In genomic region chr11:102309821-102310617, GRCm38 (mm10) we compare ENCODE assay signal across 7 mouse cellular contexts. TPM values are rescaled to one million over a fixed set of nuclear protein-coding genes. Genes with fewer than 3 reads are reported as not detected.
DNase-seq lines count a peak whose midpoint lies in the region; ATAC-seq and TF ChIP-seq lines count a peak whose summit lies in the region.

No protein-coding gene starts in this region.

- H3K9ac ChIP-seq in embryonic facial prominence, embryonic 13.5 days, result peak overlapping the region; percentile 63; the same call in 1 of the 2 replicates
- peak overlapping the region; percentile 30; the same call in 1 of the 2 replicates for H3K9ac ChIP-seq in neural tube, embryonic 12.5 days

- no peak for DNase-seq in layer of hippocampus, adult 2 months (ENCODE audit: low spot score in 2 of 2)
- DNase-seq in layer of hippocampus, postnatal 36 days, result no peak
- peak; percentile 52 for DNase-seq in induced T-regulatory cell, adult 2 months (ENCODE audit: low read depth)
- no peak for DNase-seq in right cerebral cortex, postnatal 25 days
- no peak for DNase-seq in spleen, adult 12 weeks (ENCODE audit: low spot score)

- ATAC-seq in embryonic facial prominence, embryonic 13.5 days (ENCODE audit: insufficient number of reproducible peaks, insufficient read depth, low FRiP score, low TSS enrichment, low read depth), result no peak
- peak; percentile 22; the same call in 1 of the 2 replicates for ATAC-seq in neural tube, embryonic 12.5 days (ENCODE audit: low FRiP score, low read depth)

- peak overlapping the region; percentile 63 for H3K4me2 ChIP-seq in embryonic facial prominence, embryonic 13.5 days
- H3K4me2 ChIP-seq in neural tube, embryonic 12.5 days (replicated peaks), result peak overlapping the region; percentile 58

- H3K27ac ChIP-seq in layer of hippocampus, adult 2 months, result peak overlapping the region; percentile 72
- H3K27ac ChIP-seq in embryonic facial prominence, embryonic 13.5 days, result peak overlapping the region; percentile 81
- H3K27ac ChIP-seq in neural tube, embryonic 12.5 days, result peak overlapping the region; percentile 26; the same call in 1 of the 2 replicates

- no peak for TF ChIP-seq CTCF in layer of hippocampus, adult 2 months (conservative IDR thresholded peaks at IDR 0.05)

- no peak overlapping the region for H3K4me3 ChIP-seq in layer of hippocampus, adult 2 months
- H3K4me3 ChIP-seq in embryonic facial prominence, embryonic 13.5 days, result peak overlapping the region; percentile 43
- H3K4me3 ChIP-seq in neural tube, embryonic 12.5 days, result peak overlapping the region; percentile 15; the same call in 1 of the 2 replicates

- peaks cover 82% of the 10 kb centered on the region for H3K36me3 ChIP-seq in embryonic facial prominence, embryonic 13.5 days
- peaks cover 86% of the 10 kb centered on the region for H3K36me3 ChIP-seq in neural tube, embryonic 12.5 days

- H3K4me1 ChIP-seq in embryonic facial prominence, embryonic 13.5 days, result peaks cover 33% of the 10 kb centered on the region
- H3K4me1 ChIP-seq in neural tube, embryonic 12.5 days, result peaks cover 22% of the 10 kb centered on the region

- no peaks in the 10 kb centered on the region for H3K27me3 ChIP-seq in embryonic facial prominence, embryonic 13.5 days
- no peaks in the 10 kb centered on the region for H3K27me3 ChIP-seq in neural tube, embryonic 12.5 days (replicated peaks)

- no peaks in the 10 kb centered on the region for H3K9me3 ChIP-seq in embryonic facial prominence, embryonic 13.5 days
- no peaks in the 10 kb centered on the region for H3K9me3 ChIP-seq in neural tube, embryonic 12.5 days

- WGBS in embryonic facial prominence, embryonic 13.5 days, result 84% methylated on average over 22 of the region's 22 CpGs
- WGBS in neural tube, embryonic 12.5 days, result 87% methylated on average over 22 of the region's 22 CpGs

RNA-seq across cellular contexts. Expression of gene Ubtf, which starts 9.5 kb away (rescaled TPM):
- 100 to 1,000 TPM; 122 to 138 TPM for total RNA-seq in layer of hippocampus, adult 2 months (2021)
- total RNA-seq in layer of hippocampus, postnatal 36 days (2021), result 100 to 1,000 TPM; 127 to 128 TPM
- 88.5 and 93.6 TPM in 2 replicates for polyA plus RNA-seq in embryonic facial prominence, embryonic 13.5 days (2015; fragmentation: Nextera tagmentation; extraction: Ambion mirVana)
- polyA plus RNA-seq in neural tube, embryonic 12.5 days (2016; fragmentation: Nextera tagmentation; extraction: Ambion mirVana), result 98.7 and 101 TPM in 2 replicates

RNA-seq across cellular contexts. Expression of gene Atxn7l3, which starts 13.6 kb away (rescaled TPM):
- 100 to 1,000 TPM; 165 to 169 TPM for total RNA-seq in layer of hippocampus, adult 2 months (2021)
- 100 to 1,000 TPM; 172 to 173 TPM for total RNA-seq in layer of hippocampus, postnatal 36 days (2021)
- 21.6 and 23.8 TPM in 2 replicates for polyA plus RNA-seq in embryonic facial prominence, embryonic 13.5 days (2015; fragmentation: Nextera tagmentation; extraction: Ambion mirVana)
- 27.5 and 27.6 TPM in 2 replicates for polyA plus RNA-seq in neural tube, embryonic 12.5 days (2016; fragmentation: Nextera tagmentation; extraction: Ambion mirVana)

RNA-seq across cellular contexts. Expression of gene Tmub2, which starts 25.3 kb away (rescaled TPM):
- 10 to 100 TPM; 61.1 to 67.4 TPM for total RNA-seq in layer of hippocampus, adult 2 months (2021)
- 10 to 100 TPM; 64.2 to 64.8 TPM for total RNA-seq in layer of hippocampus, postnatal 36 days (2021)
- 51.8 and 54.8 TPM in 2 replicates for polyA plus RNA-seq in embryonic facial prominence, embryonic 13.5 days (2015; fragmentation: Nextera tagmentation; extraction: Ambion mirVana)
- 71.3 and 75.6 TPM in 2 replicates for polyA plus RNA-seq in neural tube, embryonic 12.5 days (2016; fragmentation: Nextera tagmentation; extraction: Ambion mirVana)

RNA-seq across cellular contexts. Expression of gene Asb16, which starts 41.5 kb away (rescaled TPM):
- total RNA-seq in layer of hippocampus, adult 2 months (2021), result 1 to 10 TPM; 2.0 TPM
- total RNA-seq in layer of hippocampus, postnatal 36 days (2021), result 1 to 10 TPM; 1.0 to 1.2 TPM
- 0.11 and 0.18 TPM in 2 replicates for polyA plus RNA-seq in embryonic facial prominence, embryonic 13.5 days (2015; fragmentation: Nextera tagmentation; extraction: Ambion mirVana)
- not detected in 2 replicates for polyA plus RNA-seq in neural tube, embryonic 12.5 days (2016; fragmentation: Nextera tagmentation; extraction: Ambion mirVana)

RNA-seq across cellular contexts. Expression of gene Slc4a1, which starts 56.0 kb away (rescaled TPM):
- under 1 TPM; 0.15 to 0.23 TPM for total RNA-seq in layer of hippocampus, adult 2 months (2021)
- under 1 TPM; 0.10 to 0.15 TPM for total RNA-seq in layer of hippocampus, postnatal 36 days (2021)
- 6.3 and 16.6 TPM in 2 replicates for polyA plus RNA-seq in embryonic facial prominence, embryonic 13.5 days (2015; fragmentation: Nextera tagmentation; extraction: Ambion mirVana)
- polyA plus RNA-seq in neural tube, embryonic 12.5 days (2016; fragmentation: Nextera tagmentation; extraction: Ambion mirVana), result 18.8 and 23.6 TPM in 2 replicates

Comparison
In these comparisons a context has a peak if more than half of its experiments do, and no peak if none do; other contexts are left out.
1. H3K27ac ChIP-seq: peak in every context shown above with its lines; median percentile 81 in embryonic facial prominence, embryonic 13.5 days; 72 in layer of hippocampus, adult 2 months; 26 in neural tube, embryonic 12.5 days.